Mouse (Mus musculus): ENCODE measurements around the gene Pax7. TPM values are rescaled to one million over a fixed set of nuclear protein-coding genes. Genes with fewer than 3 reads are reported as not detected.

Gene Pax7
- 0.14 and 0.17 TPM in 2 replicates for polyA plus RNA-seq (2015; fragmentation: Nextera tagmentation; extraction: Ambion mirVana)

DNA sequence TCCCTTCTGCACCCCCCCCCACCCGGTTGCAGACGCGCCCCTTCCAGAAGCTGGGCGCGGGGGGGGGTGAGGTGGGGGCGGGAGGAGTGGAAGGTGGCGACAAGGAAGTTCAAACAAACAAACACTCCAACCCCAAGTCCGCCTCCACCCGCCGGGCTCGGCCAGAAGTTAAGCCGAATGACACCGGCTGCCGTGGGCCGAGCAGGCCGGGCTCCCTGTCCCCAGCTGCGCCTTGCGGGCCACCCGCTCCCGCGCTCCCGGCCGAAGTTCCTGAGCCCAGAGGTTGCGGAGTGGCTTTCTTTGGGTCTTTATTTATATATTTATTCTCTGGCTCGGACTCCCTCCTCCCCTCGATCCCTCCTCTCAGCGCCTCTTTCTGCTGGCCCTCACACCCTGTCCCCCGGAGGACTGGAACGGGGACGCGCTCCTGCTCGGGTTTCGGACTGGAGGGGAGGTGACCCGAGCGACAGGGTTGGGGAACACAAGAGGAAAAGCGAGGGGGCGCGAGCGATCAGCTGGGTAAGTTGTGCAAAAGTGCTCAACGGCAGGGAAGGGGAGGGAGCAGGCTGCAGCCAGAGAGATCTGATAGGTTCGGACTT lies at the start of gene Pax7:
TSS of gene Pax7 (minus strand) at position 493 of the 599 bp plus-strand sequence.
- Histone ChIP-seq H3K27me3 (replicated peaks) (peaks cover 89% of the 10 kb centered on the region), H3K36me3 (no peaks in the 10 kb centered on the region), H3K4me1 (peaks cover 37% of the 10 kb centered on the region), H3K9ac (replicated peaks) (no peak within 1 kb of the TSS), H3K4me3 (replicated peaks) (peak within 1 kb of the TSS; percentile 18), H3K4me2 (peak within 1 kb of the TSS; percentile 41), H3K27ac (replicated peaks) (no peak within 1 kb of the TSS; the same call in 1 of the 2 replicates), H3K9me3 (replicated peaks) (no peaks in the 10 kb centered on the region)
- ATAC-seq (ENCODE audit: low FRiP score) = 0 out of 2 replicates have a peak, but pooled peaks have one; percentile 30
- 1% methylated on average over 41 of the region's 41 CpGs for WGBS

DNA sequence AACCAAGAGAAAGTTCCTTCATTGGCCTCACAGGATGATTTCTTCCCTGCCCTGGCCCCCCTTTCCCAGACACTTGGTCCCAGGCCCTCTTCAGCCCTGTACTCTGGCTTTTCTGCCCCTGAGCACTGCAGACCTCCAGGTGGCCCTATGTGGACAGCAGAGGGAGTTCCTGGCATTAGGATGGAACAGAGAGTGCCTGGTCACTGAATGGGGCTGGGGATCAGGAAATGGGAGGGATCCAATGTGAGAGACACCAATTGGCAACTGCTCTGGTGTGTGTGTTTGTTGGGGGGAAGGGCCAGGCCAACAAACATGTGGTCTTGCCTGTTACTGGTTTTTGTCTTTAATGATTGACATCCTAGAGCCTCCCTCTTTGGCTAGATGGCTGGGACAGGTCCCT lies 48.5 kb upstream of the Pax7 start:
- Histone ChIP-seq H3K36me3 (no peaks in the 10 kb centered on the region), H3K27ac (replicated peaks) (no peak overlapping the region), H3K4me3 (replicated peaks) (no peak overlapping the region)

GRCm38 (mm10) chr4:139879324-139879723 lies 46.0 kb upstream of the Pax7 start:
- WGBS = 72% methylated on average over 7 of the region's 7 CpGs

More for the DNA sequence above, 48.5 kb upstream of the Pax7 start:
- Histone ChIP-seq H3K9ac (replicated peaks) (no peak overlapping the region), H3K9me3 (replicated peaks) (no peaks in the 10 kb centered on the region), H3K4me1 (no peaks in the 10 kb centered on the region), H3K27me3 (replicated peaks) (no peaks in the 10 kb centered on the region), H3K4me2 (no peak overlapping the region)
- ATAC-seq (ENCODE audit: low FRiP score) = no peak

GRCm38 (mm10) chr4:139878443-139878842 lies 45.1 kb upstream of the Pax7 start:
- ATAC-seq (ENCODE audit: low FRiP score) = 0 out of 2 replicates have a peak, but pooled peaks have one; percentile 47

More at GRCm38 (mm10) chr4:139879324-139879723, 46.0 kb upstream of the Pax7 start:
- no peaks in the 10 kb centered on the region for H3K36me3 ChIP-seq
- H3K9ac ChIP-seq (replicated peaks) = no peak overlapping the region
- H3K27ac ChIP-seq (replicated peaks) = no peak overlapping the region
- no peaks in the 10 kb centered on the region for H3K4me1 ChIP-seq
- H3K27me3 ChIP-seq (replicated peaks) = no peaks in the 10 kb centered on the region
- ATAC-seq (ENCODE audit: low FRiP score) = no peak
- no peaks in the 10 kb centered on the region for H3K9me3 ChIP-seq (replicated peaks)
- H3K4me3 ChIP-seq (replicated peaks) = no peak overlapping the region
- no peak overlapping the region for H3K4me2 ChIP-seq

GRCm38 (mm10) chr4:139877269-139877668 lies 43.9 kb upstream of the Pax7 start:
- H3K36me3 ChIP-seq = no peaks in the 10 kb centered on the region
- 4% methylated on average over 4 of the region's 4 CpGs for WGBS
- H3K27me3 ChIP-seq (replicated peaks) = no peaks in the 10 kb centered on the region
- H3K4me2 ChIP-seq = no peak overlapping the region
- no peak overlapping the region for H3K9ac ChIP-seq (replicated peaks)
- peak; percentile 77; the same call in 1 of the 2 replicates for ATAC-seq (ENCODE audit: low FRiP score)
- H3K4me3 ChIP-seq (replicated peaks) = no peak overlapping the region
- no peak overlapping the region for H3K27ac ChIP-seq (replicated peaks)
- H3K9me3 ChIP-seq (replicated peaks) = no peaks in the 10 kb centered on the region
- 0 out of 2 replicates have a peak, but pooled peaks cover 2% of the 10 kb centered on the region for H3K4me1 ChIP-seq

More at GRCm38 (mm10) chr4:139878443-139878842, 45.1 kb upstream of the Pax7 start:
- 66% methylated on average over 4 of the region's 4 CpGs for WGBS
- Histone ChIP-seq H3K27ac (replicated peaks) (no peak overlapping the region), H3K9me3 (replicated peaks) (no peaks in the 10 kb centered on the region), H3K4me2 (no peak overlapping the region), H3K27me3 (replicated peaks) (no peaks in the 10 kb centered on the region), H3K9ac (replicated peaks) (no peak overlapping the region), H3K4me1 (no peaks in the 10 kb centered on the region), H3K36me3 (no peaks in the 10 kb centered on the region), H3K4me3 (replicated peaks) (no peak overlapping the region)

GRCm38 (mm10) chr4:139872595-139872994 lies 39.3 kb upstream of the Pax7 start:
- no peak overlapping the region for H3K4me3 ChIP-seq (replicated peaks)
- no peak overlapping the region for H3K27ac ChIP-seq (replicated peaks)
- no peaks in the 10 kb centered on the region for H3K36me3 ChIP-seq
- peak; percentile 75 for ATAC-seq (ENCODE audit: low FRiP score)
- WGBS = 3% methylated on average over 3 of the region's 3 CpGs
- H3K9me3 ChIP-seq (replicated peaks) = no peaks in the 10 kb centered on the region
- no peak overlapping the region for H3K9ac ChIP-seq (replicated peaks)
- H3K4me1 ChIP-seq = 0 out of 2 replicates have a peak, but pooled peaks cover 2% of the 10 kb centered on the region
- no peaks in the 10 kb centered on the region for H3K27me3 ChIP-seq (replicated peaks)
- no peak overlapping the region for H3K4me2 ChIP-seq

GRCm38 (mm10) chr4:139871699-139872098 lies 38.4 kb upstream of the Pax7 start:
- 0 out of 2 replicates have a peak, but pooled peaks have one; percentile 36 for ATAC-seq (ENCODE audit: low FRiP score)
- 23% methylated on average over 12 of the region's 12 CpGs for WGBS
- no peak overlapping the region for H3K4me2 ChIP-seq

GRCm38 (mm10) chr4:139863218-139863617 lies 29.9 kb upstream of the Pax7 start:
- WGBS = 87% methylated on average over 1 of the region's 1 CpGs
- no peak overlapping the region for H3K4me3 ChIP-seq (replicated peaks)
- H3K27ac ChIP-seq (replicated peaks) = no peak overlapping the region
- H3K4me1 ChIP-seq = no peaks in the 10 kb centered on the region
- no peaks in the 10 kb centered on the region for H3K36me3 ChIP-seq
- peaks cover 6% of the 10 kb centered on the region; the same call in 1 of the 2 replicates for H3K27me3 ChIP-seq (replicated peaks)
- H3K9ac ChIP-seq (replicated peaks) = no peak overlapping the region
- H3K9me3 ChIP-seq (replicated peaks) = no peaks in the 10 kb centered on the region
- no peak for ATAC-seq (ENCODE audit: low FRiP score)
- H3K4me2 ChIP-seq = no peak overlapping the region

More at GRCm38 (mm10) chr4:139871699-139872098, 38.4 kb upstream of the Pax7 start:
- Histone ChIP-seq H3K9ac (replicated peaks) (no peak overlapping the region), H3K9me3 (replicated peaks) (no peaks in the 10 kb centered on the region), H3K36me3 (no peaks in the 10 kb centered on the region), H3K4me1 (0 out of 2 replicates have a peak, but pooled peaks cover 2% of the 10 kb centered on the region), H3K4me3 (replicated peaks) (no peak overlapping the region), H3K27me3 (replicated peaks) (no peaks in the 10 kb centered on the region), H3K27ac (replicated peaks) (no peak overlapping the region)

DNA sequence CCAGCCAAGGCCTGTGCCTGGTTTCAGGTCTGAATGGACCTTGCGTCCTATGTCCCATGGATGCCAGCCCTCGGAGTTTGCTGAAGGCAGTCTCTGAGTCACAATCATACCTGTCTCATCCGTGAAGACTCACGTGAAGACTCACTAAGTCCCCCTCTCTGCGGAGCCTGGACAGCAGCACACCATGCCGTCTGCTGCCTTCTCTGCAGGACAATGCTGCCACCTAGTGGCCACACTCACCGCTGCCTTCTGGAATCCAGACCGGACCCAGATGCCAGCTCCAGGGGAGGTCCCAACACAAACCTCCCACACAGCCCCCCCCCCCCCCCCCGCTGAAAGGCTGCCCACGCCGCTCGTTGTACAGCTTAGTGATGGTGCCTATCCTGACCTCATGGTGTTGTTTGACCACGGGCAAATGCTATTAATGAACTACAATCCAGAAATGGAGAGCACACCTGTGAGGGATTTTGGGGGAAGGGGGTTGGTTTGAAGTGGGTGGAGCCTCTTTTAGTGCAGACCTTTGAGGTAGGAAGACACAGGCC lies 25.4 kb upstream of the Pax7 start:
- Histone ChIP-seq H3K4me3 (replicated peaks) (no peak overlapping the region), H3K27me3 (replicated peaks) (peaks cover 27% of the 10 kb centered on the region), H3K9me3 (replicated peaks) (no peaks in the 10 kb centered on the region), H3K27ac (replicated peaks) (no peak overlapping the region), H3K4me1 (no peaks in the 10 kb centered on the region), H3K9ac (replicated peaks) (no peak overlapping the region), H3K36me3 (no peaks in the 10 kb centered on the region), H3K4me2 (no peak overlapping the region)
- WGBS = 4% methylated on average over 13 of the region's 13 CpGs
- peak; percentile 65 for ATAC-seq (ENCODE audit: low FRiP score)

DNA sequence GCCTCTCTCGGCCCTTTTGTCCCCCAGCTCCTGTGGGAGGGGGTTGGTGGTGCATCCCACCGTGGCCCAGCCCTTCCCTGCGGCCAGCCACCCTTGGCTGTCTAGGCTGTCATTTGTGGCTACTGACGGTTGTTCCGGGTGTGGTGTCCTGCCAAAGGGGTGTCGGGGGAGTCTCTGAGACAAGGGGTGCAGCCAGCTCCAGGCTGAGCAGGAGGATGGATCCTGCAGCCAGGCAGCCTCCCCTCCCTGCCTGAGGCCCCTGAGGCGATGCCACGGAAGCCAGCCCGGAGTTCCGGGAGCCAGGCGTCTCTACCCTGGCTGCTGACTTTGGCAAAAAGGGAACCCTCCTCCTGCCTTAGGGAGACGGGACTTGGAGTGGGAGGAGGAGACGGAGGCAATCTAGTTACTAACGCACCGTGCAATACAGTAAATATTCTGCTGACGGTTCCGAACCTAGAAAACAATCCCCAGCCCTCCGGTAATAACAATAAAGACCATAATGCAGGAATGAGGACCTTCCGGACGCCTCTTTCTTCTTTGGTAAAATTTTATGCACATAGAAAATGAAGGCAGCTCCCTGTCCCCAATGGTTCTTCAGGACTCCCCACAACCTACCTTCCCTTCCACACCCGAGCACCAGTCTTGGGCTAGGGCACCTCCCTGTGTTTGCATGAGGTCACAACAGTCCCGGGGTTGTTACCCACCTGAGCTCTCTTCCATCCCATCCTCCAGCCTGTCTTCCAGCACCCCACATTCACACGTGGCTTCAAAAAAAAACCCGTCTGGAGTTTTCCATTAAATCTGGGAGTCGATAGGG lies 19.1 kb upstream of the Pax7 start:
- H3K4me2 ChIP-seq = peak overlapping the region; percentile 33
- WGBS = 4% methylated on average over 24 of the region's 25 CpGs
- no peaks in the 10 kb centered on the region for H3K36me3 ChIP-seq
- ATAC-seq (ENCODE audit: low FRiP score) = no peak
- H3K27ac ChIP-seq (replicated peaks) = no peak overlapping the region
- H3K4me1 ChIP-seq = peaks cover 12% of the 10 kb centered on the region
- peaks cover 65% of the 10 kb centered on the region for H3K27me3 ChIP-seq (replicated peaks)
- H3K9ac ChIP-seq (replicated peaks) = no peak overlapping the region
- H3K9me3 ChIP-seq (replicated peaks) = no peaks in the 10 kb centered on the region
- no peak overlapping the region for H3K4me3 ChIP-seq (replicated peaks)

DNA sequence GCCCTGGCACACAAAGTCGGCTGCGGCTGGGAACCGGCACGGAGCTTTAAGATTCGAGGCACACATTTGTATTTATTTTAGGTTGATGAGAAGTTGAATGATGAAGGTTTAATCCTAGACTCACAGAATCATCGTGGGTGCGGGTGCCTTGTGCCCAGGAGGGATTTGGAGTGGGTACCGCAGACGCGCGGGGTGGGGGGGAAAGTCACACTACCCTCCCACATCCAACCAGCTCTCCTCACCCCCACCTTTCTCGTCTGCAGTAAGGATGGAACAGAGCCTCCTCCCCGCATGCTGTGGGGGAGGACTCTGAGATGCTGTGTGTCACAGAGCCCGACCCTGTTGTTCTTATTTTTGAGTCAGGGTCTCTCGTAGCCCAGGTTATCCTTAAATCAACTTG lies 18.1 kb upstream of the Pax7 start:
- Histone ChIP-seq H3K9me3 (replicated peaks) (no peaks in the 10 kb centered on the region), H3K4me1 (peaks cover 12% of the 10 kb centered on the region), H3K27me3 (replicated peaks) (peaks cover 65% of the 10 kb centered on the region), H3K9ac (replicated peaks) (no peak overlapping the region), H3K27ac (replicated peaks) (no peak overlapping the region), H3K4me2 (no peak overlapping the region), H3K4me3 (replicated peaks) (no peak overlapping the region), H3K36me3 (no peaks in the 10 kb centered on the region)
- ATAC-seq (ENCODE audit: low FRiP score) = no peak
- 13% methylated on average over 15 of the region's 15 CpGs for WGBS

Measured in neural tube, embryonic 15.5 days (tissue).